Mouse (Mus musculus) liver, embryonic 16.5 days (tissue): ENCODE results near the gene Galns. TPM values are rescaled to one million over a fixed set of nuclear protein-coding genes. Genes with fewer than 3 reads are reported as not detected.
A peak's percentile ranks its signal among the peaks of the same experiment; 100 is the strongest.

ENCODE experiments used
- ATAC-seq: fragments of 200-750 bp; cut with Nextera tagmentation; 2 replicates; pipeline ENCODE4 v1.8.0; 2017; ENCODE audit warnings: low read depth, mild to moderate bottlenecking, moderate number of reproducible peaks, moderate library complexity
- H3K27ac ChIP-seq: fragments of 300-500 bp; sonication (generic); 2 replicates; pipeline ENCODE4 v1.5.1; 2014; ENCODE audit warnings: mild to moderate bottlenecking, low read length
- H3K27me3 ChIP-seq: fragments of 300-500 bp; sonication (generic); 2 replicates; pipeline ENCODE4 v1.6.1; 2014; ENCODE audit warnings: low read depth, low read length, mixed read lengths; ENCODE audit not compliant: control insufficient read depth, insufficient read depth
- H3K36me3 ChIP-seq: fragments of 300-500 bp; sonication (generic); 2 replicates; pipeline ENCODE4 v1.6.1; 2014; ENCODE audit warnings: mild to moderate bottlenecking; ENCODE audit not compliant: control insufficient read depth, insufficient read depth
- H3K4me1 ChIP-seq: fragments of 300-500 bp; sonication (generic); 2 replicates; pipeline ENCODE4 v1.6.1; 2014; ENCODE audit warnings: low read depth, low read length, mixed read lengths; ENCODE audit not compliant: control insufficient read depth
- H3K4me2 ChIP-seq: fragments of 300-500 bp; sonication (generic); 2 replicates; pipeline ENCODE4 v1.6.1; 2014; ENCODE audit warnings: low read depth, low read length, mixed read lengths
- H3K4me3 ChIP-seq: fragments of 300-500 bp; sonication (generic); 2 replicates; pipeline ENCODE4 v1.5.1; 2014; ENCODE audit warnings: low read depth, mild to moderate bottlenecking, low read length
- H3K9ac ChIP-seq: fragments of 300-500 bp; sonication (generic); 2 replicates; pipeline ENCODE4 v1.6.1; 2014; ENCODE audit warnings: low read depth, low read length
- H3K9me3 ChIP-seq: fragments of 300-500 bp; sonication (generic); replicated peaks from 2 replicates; pipeline ENCODE4 v1.6.1; 2016; ENCODE audit warnings: low read length; ENCODE audit not compliant: control insufficient read depth
- WGBS: fragments of 180-500 bp; shearing (Covaris S2); extraction: QIAGEN DNeasy Blood & Tissue Kit; methylation state at CpG from one replicate; pipeline ENCODE4 v1.1.7; 2014; ENCODE audit not compliant: insufficient replicate concordance; 5-methylcytosine and 5-hydroxymethylcytosine counted together
- polyA plus RNA-seq: library from polyadenylated mRNA; unstranded; fragments of >200 nt; fragmentation: Nextera tagmentation; extraction: Ambion mirVana; gene quantifications from 2 replicates; pipeline ENCODE4 v1.2.1, GENCODE M21; 2015

Gene Galns
- polyA plus RNA-seq, 1 experiment from 2014 or later, result 8.6 TPM

DNA sequence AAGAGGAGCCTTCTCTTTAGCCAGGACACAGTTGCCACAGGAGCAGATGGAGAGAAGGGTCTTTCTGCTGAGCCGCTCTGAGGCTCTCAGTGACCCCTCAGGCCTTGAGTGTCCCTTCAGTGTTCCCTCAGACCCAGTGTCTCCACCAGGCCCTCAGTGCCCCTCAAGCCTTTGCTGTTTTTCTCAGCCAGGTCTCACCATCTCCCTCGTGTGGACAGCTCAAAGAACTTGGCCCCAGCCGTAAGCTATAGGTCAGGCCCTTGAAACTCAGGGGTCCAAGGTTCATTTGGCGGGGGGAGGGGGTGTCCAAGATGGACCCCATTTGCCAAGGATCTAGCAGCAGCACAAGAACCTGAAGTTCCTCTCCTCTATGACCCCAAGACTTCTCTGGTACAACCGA is 13.4 kb upstream of the Galns start:
- H3K4me2 ChIP-seq, result no peak overlapping the region
- ATAC-seq, result no peak
- no peak overlapping the region for H3K9ac ChIP-seq
- WGBS, result 56% methylated on average over 5 of the region's 5 CpGs
- peaks cover 3% of the 10 kb centered on the region for H3K4me1 ChIP-seq
- H3K27me3 ChIP-seq, result no peaks in the 10 kb centered on the region
- no peaks in the 10 kb centered on the region for H3K9me3 ChIP-seq
- no peak overlapping the region for H3K27ac ChIP-seq
- H3K36me3 ChIP-seq, result no peaks in the 10 kb centered on the region
- no peak overlapping the region for H3K4me3 ChIP-seq

- no peaks in the 10 kb centered on the region for H3K9me3 ChIP-seq
- no peak overlapping the region for H3K4me2 ChIP-seq
- no peak overlapping the region for H3K9ac ChIP-seq
- 73% methylated on average over 17 of the region's 17 CpGs for WGBS
- no peak overlapping the region for H3K27ac ChIP-seq
- no peak overlapping the region for H3K4me3 ChIP-seq
- H3K36me3 ChIP-seq, result no peaks in the 10 kb centered on the region
- H3K27me3 ChIP-seq, result no peaks in the 10 kb centered on the region
- no peak for ATAC-seq
- peaks cover 9% of the 10 kb centered on the region for H3K4me1 ChIP-seq
These were observed 12.8 kb upstream of the Galns start for GRCm38 (mm10) chr8:122623844-122624642.

GRCm38 (mm10) chr8:122622727-122623126 is 11.5 kb upstream of the Galns start, which contains the start of gene Pabpn1l:
Gene Pabpn1l, minus strand, starts transcription at chr8:122622739.
- Histone ChIP-seq H3K9ac (no peak within 1 kb of the TSS), H3K4me2 (no peak within 1 kb of the TSS), H3K4me1 (peaks cover 20% of the 10 kb centered on the region), H3K36me3 (no peaks in the 10 kb centered on the region), H3K27ac (no peak within 1 kb of the TSS), H3K27me3 (no peaks in the 10 kb centered on the region), H3K4me3 (no peak within 1 kb of the TSS), H3K9me3 (no peaks in the 10 kb centered on the region)
- no peak for ATAC-seq
- 55% methylated on average over 6 of the region's 6 CpGs for WGBS

GRCm38 (mm10) chr8:122620446-122620845 is 9.2 kb upstream of the Galns start:
- no peak for ATAC-seq
- no peak overlapping the region for H3K4me2 ChIP-seq
- H3K36me3 ChIP-seq, result no peaks in the 10 kb centered on the region
- 23% methylated on average over 5 of the region's 5 CpGs for WGBS
- H3K9ac ChIP-seq, result no peak overlapping the region
- H3K4me3 ChIP-seq, result no peak overlapping the region
- no peaks in the 10 kb centered on the region for H3K9me3 ChIP-seq
- no peak overlapping the region for H3K27ac ChIP-seq
- H3K4me1 ChIP-seq, result peaks cover 20% of the 10 kb centered on the region
- H3K27me3 ChIP-seq, result no peaks in the 10 kb centered on the region

DNA sequence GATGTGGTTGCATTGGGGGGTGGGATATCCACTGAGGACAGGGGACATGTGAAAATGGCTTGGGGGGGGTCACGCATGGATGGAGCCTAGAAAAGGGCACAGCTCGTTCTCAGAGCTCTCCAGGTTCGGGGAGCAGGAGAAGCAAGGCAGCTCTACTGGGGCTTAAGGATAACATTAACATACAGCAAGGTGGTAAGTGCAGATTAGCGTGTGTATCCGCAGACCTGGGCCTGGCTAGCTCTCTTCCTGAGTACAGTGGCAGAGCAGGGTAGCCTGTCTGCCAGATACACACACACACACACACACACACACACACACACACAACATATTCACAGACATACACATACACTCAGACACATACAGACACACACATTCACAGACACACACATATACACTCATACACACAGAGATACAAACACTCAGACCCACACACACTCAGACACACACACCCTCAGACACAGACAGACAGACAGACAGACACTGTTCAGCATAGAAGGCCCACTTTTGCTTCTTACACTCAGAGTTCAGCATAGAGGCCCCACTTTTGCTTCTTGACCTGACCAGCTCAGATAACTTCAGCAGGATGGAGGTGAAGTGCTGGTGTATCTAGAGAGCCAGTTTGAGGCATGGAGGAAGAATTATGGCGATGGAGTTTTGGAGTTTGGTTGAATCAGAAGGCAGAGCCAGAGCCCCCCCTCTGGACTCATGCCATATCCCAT is 7.6 kb upstream of the Galns start:
- H3K4me3 ChIP-seq, result no peak overlapping the region; the same call in 1 of the 2 replicates
- no peaks in the 10 kb centered on the region for H3K9me3 ChIP-seq
- H3K27me3 ChIP-seq, result no peaks in the 10 kb centered on the region
- H3K27ac ChIP-seq, result peak overlapping the region; percentile 73
- H3K36me3 ChIP-seq, result no peaks in the 10 kb centered on the region
- WGBS, result 33% methylated on average over 6 of the region's 6 CpGs
- peaks cover 20% of the 10 kb centered on the region for H3K4me1 ChIP-seq
- ATAC-seq, result peak; percentile 96
- H3K9ac ChIP-seq, result peak overlapping the region; percentile 18
- H3K4me2 ChIP-seq, result peak overlapping the region; percentile 35

- peak overlapping the region; percentile 35 for H3K4me2 ChIP-seq
- H3K9me3 ChIP-seq, result no peaks in the 10 kb centered on the region
- 0 out of 2 replicates have a peak overlapping the region, but pooled peaks have one; percentile 17 for H3K9ac ChIP-seq
- peak; percentile 14; the same call in 1 of the 2 replicates for ATAC-seq
- peaks cover 20% of the 10 kb centered on the region for H3K4me1 ChIP-seq
- H3K27ac ChIP-seq, result peak overlapping the region; percentile 68
- H3K36me3 ChIP-seq, result no peaks in the 10 kb centered on the region
- H3K4me3 ChIP-seq, result no peak overlapping the region; the same call in 1 of the 2 replicates
- WGBS, result 35% methylated on average over 5 of the region's 7 CpGs
- no peaks in the 10 kb centered on the region for H3K27me3 ChIP-seq
These were observed 6.8 kb upstream of the Galns start for GRCm38 (mm10) chr8:122617947-122618546.

DNA sequence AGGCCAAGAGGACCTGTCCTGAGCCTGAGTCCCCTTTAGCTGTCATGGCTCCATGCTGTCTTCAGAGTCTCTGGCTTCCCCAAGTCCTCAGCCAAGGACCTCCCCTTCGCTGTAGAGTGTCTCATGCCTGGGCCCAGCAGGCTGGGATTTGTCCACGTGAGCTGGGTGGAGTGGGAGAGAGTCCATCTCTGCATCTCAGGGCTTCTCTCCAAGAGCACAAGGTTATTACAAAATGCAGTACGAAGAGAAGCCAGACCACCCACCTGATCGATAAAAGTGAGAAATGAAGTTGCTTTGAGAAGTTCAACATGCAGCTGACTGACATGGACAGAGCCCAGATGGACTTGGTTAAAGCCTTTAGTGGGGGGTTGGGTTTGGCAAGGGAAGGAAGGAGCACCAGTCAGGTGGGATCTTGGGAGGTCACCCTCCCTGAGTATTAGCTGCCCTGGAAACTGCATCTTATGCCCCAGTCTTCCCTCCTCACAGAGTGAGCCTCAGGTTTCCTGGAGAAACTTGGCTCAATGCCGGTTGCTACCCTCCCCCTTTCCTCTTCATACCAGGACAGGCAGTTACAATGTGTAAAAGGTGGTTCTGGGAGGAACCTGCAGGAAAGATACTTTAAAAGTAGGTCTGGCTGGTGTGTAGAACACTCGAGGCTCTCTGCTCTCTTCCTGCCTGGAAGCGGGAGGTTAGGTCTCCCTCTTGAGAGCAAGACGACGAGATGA is 5.1 kb upstream of the Galns start:
- Histone ChIP-seq H3K27me3 (no peaks in the 10 kb centered on the region), H3K9ac (no peak overlapping the region), H3K27ac (no peak overlapping the region), H3K9me3 (no peaks in the 10 kb centered on the region), H3K36me3 (no peaks in the 10 kb centered on the region), H3K4me3 (no peak overlapping the region), H3K4me1 (peaks cover 33% of the 10 kb centered on the region), H3K4me2 (no peak overlapping the region)
- ATAC-seq, result no peak
- 65% methylated on average over 9 of the region's 9 CpGs for WGBS

GRCm38 (mm10) chr8:122610612-122611277 is 518 bp downstream of the Galns start:
- peak; percentile 9 for ATAC-seq
- peak overlapping the region; percentile 81 for H3K9ac ChIP-seq
- H3K27ac ChIP-seq, result peak overlapping the region; percentile 75
- H3K9me3 ChIP-seq, result no peaks in the 10 kb centered on the region
- H3K36me3 ChIP-seq, result no peaks in the 10 kb centered on the region
- no peaks in the 10 kb centered on the region for H3K27me3 ChIP-seq
- H3K4me1 ChIP-seq, result peaks cover 19% of the 10 kb centered on the region
- 4% methylated on average over 20 of the region's 20 CpGs for WGBS
- H3K4me2 ChIP-seq, result peak overlapping the region; percentile 99
- peak overlapping the region; percentile 72 for H3K4me3 ChIP-seq
